Mouse (Mus musculus) lung, embryonic 14.5 days (tissue): ENCODE measurements at regions not wholly inside any gene's neighbourhood (a gene's known extent, or its start where the extent isn't known, plus 50 kb on each side); places are given as distances from the start of the nearest gene placed in this dataset.

ENCODE experiments used
- ATAC-seq: fragments of 200-750 bp; cut with Nextera tagmentation; 2 replicates; pipeline ENCODE4 v1.8.0; 2017; ENCODE audit warnings: mild to moderate bottlenecking, moderate TSS enrichment, moderate library complexity; ENCODE audit not compliant: insufficient read depth
- DNase-seq: peaks from one replicate; pipeline ENCODE4 v3.0.0-alpha.2; 2015
- H3K27ac ChIP-seq: fragments of 300-500 bp; sonication (generic); 2 replicates; pipeline ENCODE4 v1.5.1; 2014; ENCODE audit warnings: low read depth, mild to moderate bottlenecking, moderate library complexity
- H3K27me3 ChIP-seq: fragments of 300-500 bp; sonication (generic); 2 replicates; pipeline ENCODE4 v1.6.1; 2014; ENCODE audit warnings: low read length, control low read depth; ENCODE audit not compliant: insufficient read depth
- H3K36me3 ChIP-seq: fragments of 300-500 bp; sonication (generic); 2 replicates; pipeline ENCODE4 v1.6.1; 2014; ENCODE audit warnings: control low read depth; ENCODE audit not compliant: insufficient read depth
- H3K4me1 ChIP-seq: fragments of 300-500 bp; sonication (generic); 2 replicates; pipeline ENCODE4 v1.6.1; 2014; ENCODE audit warnings: antibody characterized with exemption, control low read depth; ENCODE audit not compliant: insufficient read depth
- H3K4me2 ChIP-seq: fragments of 300-500 bp; sonication (generic); 2 replicates; pipeline ENCODE4 v1.6.1; 2014; ENCODE audit warnings: mild to moderate bottlenecking
- H3K4me3 ChIP-seq: fragments of 300-500 bp; sonication (generic); 2 replicates; pipeline ENCODE4 v1.5.1; 2014; ENCODE audit warnings: low read depth, low read length
- H3K9ac ChIP-seq: fragments of 300-500 bp; sonication (generic); 2 replicates; pipeline ENCODE4 v1.6.1; 2014
- H3K9me3 ChIP-seq: fragments of 300-500 bp; sonication (generic); 2 replicates; pipeline ENCODE4 v1.6.1; 2016; ENCODE audit warnings: low read depth, low read length, control low read depth
- CTCF ChIP-seq: IDR thresholded peaks from 2 replicates; pipeline ENCODE4 v1.5.1; 2016; ENCODE audit warnings: antibody characterized with exemption, low read depth
- WGBS: fragments of 180-500 bp; shearing (Covaris S2); extraction: QIAGEN DNeasy Blood & Tissue Kit; methylation state at CpG from one replicate; pipeline ENCODE4 v1.1.7; 2014; 5-methylcytosine and 5-hydroxymethylcytosine counted together

GRCm38 (mm10) chr5:119560392-119560791, 110.1 kb upstream of the Tbx3 start:
- no peak overlapping the region for H3K9ac ChIP-seq
- ATAC-seq (no peak), DNase-seq (no peak)
- no peak for TF ChIP-seq CTCF
- no peak overlapping the region for H3K27ac ChIP-seq
- peaks cover 5% of the 10 kb centered on the region; the same call in 1 of the 2 replicates for H3K27me3 ChIP-seq
- H3K4me1 ChIP-seq: peaks cover 12% of the 10 kb centered on the region
- 95% methylated on average over 5 of the region's 5 CpGs for WGBS
- no peak overlapping the region for H3K4me2 ChIP-seq
- no peak overlapping the region for H3K4me3 ChIP-seq
- no peaks in the 10 kb centered on the region for H3K9me3 ChIP-seq
- no peaks in the 10 kb centered on the region for H3K36me3 ChIP-seq

- Histone ChIP-seq H3K27me3 (peaks cover 5% of the 10 kb centered on the region; the same call in 1 of the 2 replicates), H3K4me3 (no peak overlapping the region), H3K9ac (no peak overlapping the region), H3K9me3 (no peaks in the 10 kb centered on the region), H3K36me3 (no peaks in the 10 kb centered on the region), H3K4me2 (no peak overlapping the region), H3K27ac (no peak overlapping the region), H3K4me1 (peaks cover 12% of the 10 kb centered on the region)
- no peak for ATAC-seq
- WGBS: 90% methylated on average over 7 of the region's 7 CpGs
- TF ChIP-seq CTCF: no peak
- no peak for DNase-seq
Measured at GRCm38 (mm10) chr5:119561531-119561930, 108.9 kb upstream of the Tbx3 start.

- ATAC-seq (peak; percentile 59; the same call in 1 of the 2 replicates), DNase-seq (peak; percentile 68)
- H3K27me3 ChIP-seq: peaks cover 5% of the 10 kb centered on the region; the same call in 1 of the 2 replicates
- no peak for TF ChIP-seq CTCF
- H3K4me1 ChIP-seq: peaks cover 12% of the 10 kb centered on the region
- H3K36me3 ChIP-seq: no peaks in the 10 kb centered on the region
- H3K4me3 ChIP-seq: no peak overlapping the region
- no peaks in the 10 kb centered on the region for H3K9me3 ChIP-seq
- 14% methylated on average over 33 of the region's 33 CpGs for WGBS
- no peak overlapping the region for H3K27ac ChIP-seq
- peak overlapping the region; percentile 46 for H3K4me2 ChIP-seq
- H3K9ac ChIP-seq: no peak overlapping the region
Measured at GRCm38 (mm10) chr5:119563510-119564351, 106.7 kb upstream of the Tbx3 start.

GRCm38 (mm10) chr5:119567639-119568038, 102.8 kb upstream of the Tbx3 start:
- no peak for DNase-seq
- Histone ChIP-seq H3K36me3 (0 out of 2 replicates have a peak, but pooled peaks cover 4% of the 10 kb centered on the region), H3K9me3 (no peaks in the 10 kb centered on the region), H3K4me1 (peaks cover 15% of the 10 kb centered on the region), H3K4me3 (no peak overlapping the region), H3K27me3 (peaks cover 5% of the 10 kb centered on the region; the same call in 1 of the 2 replicates), H3K4me2 (no peak overlapping the region), H3K27ac (no peak overlapping the region), H3K9ac (no peak overlapping the region)
- no peak for TF ChIP-seq CTCF
- WGBS: 76% methylated on average over 11 of the region's 11 CpGs
- no peak for ATAC-seq

- H3K4me1 ChIP-seq: peaks cover 6% of the 10 kb centered on the region
- no peaks in the 10 kb centered on the region for H3K27me3 ChIP-seq
- 0 out of 2 replicates have a peak, but pooled peaks cover 4% of the 10 kb centered on the region for H3K36me3 ChIP-seq
- H3K4me2 ChIP-seq: no peak overlapping the region
- DNase-seq: peak; percentile 94
- no peak for TF ChIP-seq CTCF
- 12% methylated on average over 8 of the region's 8 CpGs for WGBS
- peak; percentile 86 for ATAC-seq
- H3K9me3 ChIP-seq: no peaks in the 10 kb centered on the region; the same call in 1 of the 2 replicates
- H3K4me3 ChIP-seq: no peak overlapping the region
- H3K9ac ChIP-seq: no peak overlapping the region
- H3K27ac ChIP-seq: peak overlapping the region; percentile 60; the same call in 1 of the 2 replicates
Measured at GRCm38 (mm10) chr5:119570054-119570453, 100.4 kb upstream of the Tbx3 start.

- Histone ChIP-seq H3K27ac (no peak overlapping the region), H3K4me2 (no peak overlapping the region), H3K9ac (no peak overlapping the region), H3K9me3 (no peaks in the 10 kb centered on the region; the same call in 1 of the 2 replicates), H3K36me3 (0 out of 2 replicates have a peak, but pooled peaks cover 4% of the 10 kb centered on the region), H3K4me1 (peaks cover 10% of the 10 kb centered on the region), H3K4me3 (no peak overlapping the region), H3K27me3 (no peaks in the 10 kb centered on the region)
- DNase-seq (no peak), ATAC-seq (no peak)
- TF ChIP-seq CTCF: peak; percentile 44; the same call in 1 of the 2 replicates
- WGBS: 91% methylated on average over 3 of the region's 3 CpGs
Measured at GRCm38 (mm10) chr5:119571644-119572043, 98.8 kb upstream of the Tbx3 start.

- Histone ChIP-seq H3K36me3 (0 out of 2 replicates have a peak, but pooled peaks cover 4% of the 10 kb centered on the region), H3K27me3 (no peaks in the 10 kb centered on the region), H3K4me3 (no peak overlapping the region), H3K9ac (no peak overlapping the region), H3K27ac (peak overlapping the region; percentile 60; the same call in 1 of the 2 replicates), H3K4me2 (no peak overlapping the region), H3K9me3 (no peaks in the 10 kb centered on the region; the same call in 1 of the 2 replicates), H3K4me1 (peaks cover 10% of the 10 kb centered on the region)
- 6% methylated on average over 14 of the region's 14 CpGs for WGBS
- no peak for TF ChIP-seq CTCF
- peak; percentile 54; the same call in 1 of the 2 replicates for ATAC-seq
- peak; percentile 64 for DNase-seq
Measured at GRCm38 (mm10) chr5:119575124-119575523, 95.3 kb upstream of the Tbx3 start.
